Mouse (Mus musculus) embryonic facial prominence, embryonic 15.5 days (tissue): ENCODE measurements at regions not wholly inside any gene's neighbourhood (a gene's known extent, or its start where the extent isn't known, plus 50 kb on each side); places are given as distances from the start of the nearest gene placed in this dataset.

ENCODE experiments used
- ATAC-seq: fragments of 200-750 bp; cut with Nextera tagmentation; 2 replicates; pipeline ENCODE4 v1.8.0; 2017; ENCODE audit warnings: low read depth, moderate TSS enrichment; ENCODE audit not compliant: insufficient number of reproducible peaks, low FRiP score, low TSS enrichment
- H3K27ac ChIP-seq: fragments of 300-500 bp; sonication (generic); replicated peaks from 2 replicates; pipeline ENCODE4 v1.5.1; 2015; ENCODE audit warnings: mild to moderate bottlenecking, inconsistent platforms
- H3K27me3 ChIP-seq: fragments of 300-500 bp; sonication (generic); 2 replicates; pipeline ENCODE4 v1.6.1; 2015; ENCODE audit warnings: inconsistent platforms
- H3K36me3 ChIP-seq: fragments of 300-500 bp; sonication (generic); 2 replicates; pipeline ENCODE4 v1.6.1; 2015; ENCODE audit warnings: mild to moderate bottlenecking, inconsistent platforms
- H3K4me1 ChIP-seq: fragments of 300-500 bp; sonication (generic); 2 replicates; pipeline ENCODE4 v1.6.1; 2015; ENCODE audit warnings: inconsistent platforms
- H3K4me2 ChIP-seq: fragments of 300-500 bp; sonication (generic); replicated peaks from 2 replicates; pipeline ENCODE4 v1.6.1; 2015; ENCODE audit warnings: mild to moderate bottlenecking, inconsistent platforms
- H3K4me3 ChIP-seq: fragments of 300-500 bp; sonication (generic); replicated peaks from 2 replicates; pipeline ENCODE4 v1.5.1; 2015; ENCODE audit warnings: mild to moderate bottlenecking, inconsistent platforms
- H3K9ac ChIP-seq: fragments of 300-500 bp; sonication (generic); 2 replicates; pipeline ENCODE4 v1.6.1; 2015; ENCODE audit warnings: inconsistent platforms
- H3K9me3 ChIP-seq: fragments of 300-500 bp; sonication (generic); replicated peaks from 2 replicates; pipeline ENCODE4 v1.6.1; 2016; ENCODE audit warnings: inconsistent platforms
- WGBS: fragments of 180-500 bp; shearing (Covaris S2); methylation state at CpG from one replicate; pipeline ENCODE4 v1.1.7; 2015; 5-methylcytosine and 5-hydroxymethylcytosine counted together

- H3K9ac ChIP-seq, result no peak overlapping the region
- no peak overlapping the region for H3K4me3 ChIP-seq
- no peaks in the 10 kb centered on the region for H3K36me3 ChIP-seq
- no peak overlapping the region for H3K4me2 ChIP-seq
- peak; percentile 70; the same call in 1 of the 2 replicates for ATAC-seq
- H3K9me3 ChIP-seq, result no peaks in the 10 kb centered on the region
- peak overlapping the region; percentile 18; the same call in 1 of the 2 replicates for H3K27ac ChIP-seq
- no peaks in the 10 kb centered on the region for H3K27me3 ChIP-seq
- H3K4me1 ChIP-seq, result peaks cover 10% of the 10 kb centered on the region
- WGBS, result 26% methylated on average over 8 of the region's 8 CpGs
Measured at GRCm38 (mm10) chr10:19167641-19168271, 152.3 kb upstream of the Tnfaip3 start.

GRCm38 (mm10) chr10:19167101-19167500 is 151.6 kb upstream of the Tnfaip3 start:
- Histone ChIP-seq H3K36me3 (no peaks in the 10 kb centered on the region), H3K27ac (peak overlapping the region; percentile 18; the same call in 1 of the 2 replicates), H3K4me1 (peaks cover 10% of the 10 kb centered on the region), H3K4me3 (no peak overlapping the region), H3K9me3 (no peaks in the 10 kb centered on the region), H3K27me3 (no peaks in the 10 kb centered on the region), H3K9ac (no peak overlapping the region), H3K4me2 (no peak overlapping the region)
- WGBS, result 77% methylated on average over 7 of the region's 7 CpGs
- ATAC-seq, result no peak

- H3K9me3 ChIP-seq, result no peaks in the 10 kb centered on the region
- no peak for ATAC-seq
- H3K36me3 ChIP-seq, result no peaks in the 10 kb centered on the region
- H3K4me3 ChIP-seq, result no peak overlapping the region
- H3K27ac ChIP-seq, result no peak overlapping the region
- peaks cover under 1% of the 10 kb centered on the region; the same call in 1 of the 2 replicates for H3K4me1 ChIP-seq
- WGBS, result 79% methylated on average over 2 of the region's 2 CpGs
- H3K9ac ChIP-seq, result no peak overlapping the region
- no peak overlapping the region for H3K4me2 ChIP-seq
- H3K27me3 ChIP-seq, result no peaks in the 10 kb centered on the region
Measured at GRCm38 (mm10) chr10:19162104-19162503, 146.6 kb upstream of the Tnfaip3 start.

- no peaks in the 10 kb centered on the region for H3K36me3 ChIP-seq
- H3K27ac ChIP-seq, result no peak overlapping the region
- no peak overlapping the region for H3K4me2 ChIP-seq
- H3K4me1 ChIP-seq, result no peaks in the 10 kb centered on the region
- ATAC-seq, result no peak
- H3K9me3 ChIP-seq, result no peaks in the 10 kb centered on the region
- no peak overlapping the region for H3K9ac ChIP-seq
- H3K4me3 ChIP-seq, result no peak overlapping the region
- no peaks in the 10 kb centered on the region for H3K27me3 ChIP-seq
Measured at GRCm38 (mm10) chr10:19161149-19161548, 145.7 kb upstream of the Tnfaip3 start.

DNA sequence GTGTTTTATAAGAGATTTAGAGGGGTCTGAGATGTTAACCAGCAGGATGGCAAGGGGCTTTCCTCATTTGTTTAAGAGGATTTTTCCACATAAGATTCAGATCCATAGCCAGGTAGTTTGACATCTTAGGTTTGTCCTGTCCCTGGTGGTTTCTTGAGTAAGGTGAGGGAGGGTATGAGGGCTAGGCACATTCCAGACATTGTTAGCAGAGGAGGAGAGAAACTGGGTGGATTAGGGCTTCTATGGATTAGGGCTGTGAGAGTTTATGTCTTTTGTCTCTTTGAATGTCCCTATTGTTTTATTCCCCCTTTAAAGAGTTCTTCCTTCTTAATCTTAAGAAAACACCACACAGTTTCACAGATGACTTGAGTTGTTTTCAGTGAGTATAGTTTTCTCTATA is 138.6 kb upstream of the Tnfaip3 start:
- no peaks in the 10 kb centered on the region for H3K9me3 ChIP-seq
- ATAC-seq, result no peak
- no peak overlapping the region for H3K4me3 ChIP-seq
- no peaks in the 10 kb centered on the region for H3K27me3 ChIP-seq
- no peak overlapping the region for H3K9ac ChIP-seq
- no peaks in the 10 kb centered on the region for H3K36me3 ChIP-seq
- no peak overlapping the region for H3K27ac ChIP-seq
- H3K4me2 ChIP-seq, result no peak overlapping the region
- no peaks in the 10 kb centered on the region for H3K4me1 ChIP-seq

GRCm38 (mm10) chr10:19152773-19153172 is 137.3 kb upstream of the Tnfaip3 start:
- H3K4me2 ChIP-seq, result no peak overlapping the region
- no peak overlapping the region for H3K9ac ChIP-seq
- no peak for ATAC-seq
- no peaks in the 10 kb centered on the region for H3K9me3 ChIP-seq
- no peaks in the 10 kb centered on the region for H3K4me1 ChIP-seq
- 81% methylated on average over 5 of the region's 5 CpGs for WGBS
- no peak overlapping the region for H3K4me3 ChIP-seq
- no peaks in the 10 kb centered on the region for H3K36me3 ChIP-seq
- H3K27ac ChIP-seq, result no peak overlapping the region
- H3K27me3 ChIP-seq, result no peaks in the 10 kb centered on the region

DNA sequence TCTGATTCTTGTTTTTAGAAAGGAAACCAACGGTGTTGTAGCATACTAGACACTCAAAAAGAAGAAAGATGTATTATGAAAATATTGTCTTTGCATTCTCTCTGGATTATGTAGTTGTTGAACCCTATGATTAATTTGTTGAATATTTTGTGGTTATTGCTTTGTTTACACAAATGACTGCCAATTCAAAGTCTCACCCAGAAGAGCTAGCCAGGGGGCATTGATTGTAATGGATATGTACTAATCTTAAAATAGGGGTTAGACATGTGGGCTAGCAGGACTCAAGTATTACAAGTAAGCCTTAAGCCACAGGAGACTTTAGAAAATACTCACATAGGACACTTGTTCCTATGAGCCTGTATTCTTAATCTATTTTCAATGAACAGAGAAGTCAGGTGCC is 135.3 kb upstream of the Tnfaip3 start:
- ATAC-seq, result no peak
- no peaks in the 10 kb centered on the region for H3K36me3 ChIP-seq
- H3K27me3 ChIP-seq, result no peaks in the 10 kb centered on the region
- H3K27ac ChIP-seq, result no peak overlapping the region
- no peaks in the 10 kb centered on the region for H3K4me1 ChIP-seq
- 77% methylated on average over 1 of the region's 1 CpGs for WGBS
- H3K9ac ChIP-seq, result no peak overlapping the region
- H3K4me3 ChIP-seq, result no peak overlapping the region
- no peak overlapping the region for H3K4me2 ChIP-seq
- H3K9me3 ChIP-seq, result no peaks in the 10 kb centered on the region

DNA sequence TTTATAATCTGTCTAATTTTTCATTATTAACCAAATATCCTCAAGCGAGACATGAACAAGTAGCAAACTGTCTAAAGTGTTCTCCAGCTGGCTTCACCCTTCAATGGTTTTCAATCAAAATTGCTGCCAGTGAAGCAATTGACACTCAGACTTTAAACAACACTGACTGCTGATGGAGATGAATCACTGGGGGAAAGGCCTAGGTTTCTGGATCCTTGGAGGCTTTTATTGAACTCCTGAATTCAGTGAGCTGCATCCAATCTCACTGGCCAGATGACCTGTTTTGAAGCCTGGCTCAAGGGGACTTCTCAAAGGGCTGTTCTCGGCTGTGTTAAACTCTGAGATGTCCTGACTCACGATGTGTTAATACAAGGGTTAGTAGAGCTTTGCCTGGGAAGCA is 134.5 kb upstream of the Tnfaip3 start:
- no peaks in the 10 kb centered on the region for H3K36me3 ChIP-seq
- H3K4me1 ChIP-seq, result no peaks in the 10 kb centered on the region
- 71% methylated on average over 3 of the region's 3 CpGs for WGBS
- H3K27ac ChIP-seq, result no peak overlapping the region
- H3K4me3 ChIP-seq, result no peak overlapping the region
- no peak for ATAC-seq
- no peaks in the 10 kb centered on the region for H3K9me3 ChIP-seq
- H3K27me3 ChIP-seq, result no peaks in the 10 kb centered on the region
- H3K9ac ChIP-seq, result no peak overlapping the region
- H3K4me2 ChIP-seq, result no peak overlapping the region

DNA sequence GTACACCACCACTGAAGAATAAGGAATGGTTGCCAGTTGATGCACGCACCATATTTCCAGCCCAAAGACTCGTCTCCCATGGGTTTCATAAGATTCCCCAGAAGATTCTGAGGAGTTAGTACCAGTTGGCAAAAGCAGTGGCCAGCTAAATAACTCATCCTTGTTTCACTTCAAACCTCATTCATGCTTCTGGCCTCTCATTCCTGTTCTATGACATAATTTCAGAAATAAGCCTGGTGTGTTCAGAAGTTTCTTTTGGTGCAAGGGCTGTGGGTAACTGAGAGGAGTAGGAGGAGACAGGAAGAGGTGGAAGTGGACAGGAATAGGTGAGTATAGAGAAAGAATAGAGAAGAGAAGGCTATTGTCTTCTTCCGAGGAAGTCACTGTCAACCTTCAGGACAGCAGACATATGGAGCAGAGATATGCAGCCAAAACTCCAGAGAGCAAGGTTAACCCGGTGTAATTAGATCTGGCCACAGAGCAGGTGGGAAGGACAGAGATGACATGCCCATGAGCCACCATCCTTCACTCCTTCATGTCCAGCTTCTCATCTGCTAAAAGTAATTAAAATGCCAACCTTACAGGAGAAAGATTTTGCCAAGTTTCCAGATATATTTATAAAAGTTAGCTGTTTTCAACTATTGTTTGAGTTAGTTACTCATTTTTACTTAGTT is 133.9 kb upstream of the Tnfaip3 start:
- Histone ChIP-seq H3K4me2 (no peak overlapping the region), H3K36me3 (no peaks in the 10 kb centered on the region), H3K27me3 (no peaks in the 10 kb centered on the region), H3K4me1 (no peaks in the 10 kb centered on the region), H3K9me3 (no peaks in the 10 kb centered on the region), H3K27ac (no peak overlapping the region), H3K9ac (no peak overlapping the region), H3K4me3 (no peak overlapping the region)
- WGBS, result 67% methylated on average over 4 of the region's 4 CpGs
- no peak for ATAC-seq

DNA sequence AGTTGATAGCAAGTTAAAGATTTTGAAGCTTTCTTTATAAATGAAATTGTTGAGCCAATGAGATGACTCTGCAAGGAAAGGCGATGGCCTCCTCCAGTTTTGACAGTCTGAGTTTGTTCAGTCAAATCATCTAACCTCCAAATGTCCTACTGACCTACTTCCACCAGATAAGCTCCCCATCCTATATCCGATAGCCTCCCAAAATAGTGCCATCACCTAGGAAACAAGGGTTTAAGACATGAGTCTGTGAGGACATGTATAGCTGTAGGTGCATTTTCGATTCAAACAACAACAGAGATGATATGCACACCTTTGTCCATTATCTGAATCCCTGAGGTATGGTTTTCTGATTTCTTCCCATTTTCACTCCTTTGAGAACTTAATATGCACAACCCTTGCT is 126.0 kb upstream of the Tnfaip3 start:
- WGBS, result 92% methylated on average over 3 of the region's 3 CpGs

DNA sequence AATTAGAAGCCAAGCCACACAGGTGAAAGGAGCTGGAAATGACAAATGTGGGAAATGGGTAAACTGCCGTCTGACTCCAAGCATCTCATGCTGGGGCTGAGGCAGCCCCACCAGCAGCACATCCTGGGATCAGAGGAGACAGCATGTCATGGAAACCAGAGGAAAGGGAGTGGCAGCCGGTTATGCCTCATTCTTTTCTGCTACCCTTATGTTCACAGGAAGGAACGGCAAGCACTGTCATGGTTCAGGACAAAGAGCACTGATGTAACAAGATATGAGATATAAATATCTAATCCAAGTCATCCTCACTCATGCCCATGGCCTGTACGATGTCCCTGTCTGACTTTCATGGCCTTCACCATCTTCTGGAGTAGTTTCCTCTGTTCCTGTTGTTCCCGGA is 125.2 kb upstream of the Tnfaip3 start:
- no peak for ATAC-seq
- no peak overlapping the region for H3K9ac ChIP-seq
- no peak overlapping the region for H3K4me3 ChIP-seq
- H3K4me1 ChIP-seq, result no peaks in the 10 kb centered on the region
- no peaks in the 10 kb centered on the region for H3K27me3 ChIP-seq
- WGBS, result 62% methylated on average over 5 of the region's 5 CpGs
- no peaks in the 10 kb centered on the region for H3K36me3 ChIP-seq
- no peak overlapping the region for H3K27ac ChIP-seq
- H3K9me3 ChIP-seq, result no peaks in the 10 kb centered on the region
- H3K4me2 ChIP-seq, result no peak overlapping the region

More for the DNA sequence above, 126.0 kb upstream of the Tnfaip3 start:
- H3K9me3 ChIP-seq, result no peaks in the 10 kb centered on the region
- no peak for ATAC-seq
- H3K27ac ChIP-seq, result no peak overlapping the region
- H3K4me2 ChIP-seq, result no peak overlapping the region
- no peaks in the 10 kb centered on the region for H3K27me3 ChIP-seq
- H3K36me3 ChIP-seq, result no peaks in the 10 kb centered on the region
- H3K9ac ChIP-seq, result no peak overlapping the region
- H3K4me3 ChIP-seq, result no peak overlapping the region
- no peaks in the 10 kb centered on the region for H3K4me1 ChIP-seq

DNA sequence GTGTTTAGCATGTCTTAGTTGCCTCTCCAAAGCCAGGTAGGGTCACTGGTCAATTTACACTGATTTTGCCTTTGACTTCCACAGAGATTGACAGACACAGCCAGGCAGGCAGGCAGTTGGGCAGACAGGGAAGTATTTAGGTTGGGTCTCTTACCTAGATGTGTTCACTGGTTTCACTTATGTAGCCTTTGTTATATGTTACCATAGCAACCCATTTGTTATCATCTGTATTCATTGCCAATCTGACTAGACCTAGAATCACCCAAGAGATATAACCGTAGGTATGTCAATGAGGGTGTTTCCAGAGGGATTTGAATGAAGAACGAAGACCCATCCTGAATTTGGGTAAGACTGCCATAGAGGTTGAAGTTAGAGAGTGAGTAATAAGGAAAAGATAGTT is 123.8 kb upstream of the Tnfaip3 start:
- H3K4me3 ChIP-seq, result no peak overlapping the region
- no peak for ATAC-seq
- no peaks in the 10 kb centered on the region for H3K27me3 ChIP-seq
- H3K27ac ChIP-seq, result no peak overlapping the region
- no peaks in the 10 kb centered on the region for H3K4me1 ChIP-seq
- no peak overlapping the region for H3K9ac ChIP-seq
- H3K9me3 ChIP-seq, result no peaks in the 10 kb centered on the region
- H3K36me3 ChIP-seq, result no peaks in the 10 kb centered on the region
- 82% methylated on average over 2 of the region's 2 CpGs for WGBS
- no peak overlapping the region for H3K4me2 ChIP-seq
